Mouse (Mus musculus) liver, adult 2 months (tissue): ENCODE measurements around the gene Agr2.

Source experiments
- CTCF ChIP-seq: fragments of 200-500 bp; IDR thresholded peaks from 2 replicates; pipeline ENCODE4 v1.5.1; 2011; ENCODE audit warnings: low read depth, low read length, control low read depth
- POLR2A ChIP-seq: fragments of 200-500 bp; IDR thresholded peaks from 2 replicates; pipeline ENCODE4 v1.6.1; 2011; ENCODE audit warnings: low read length, control low read depth; ENCODE audit not compliant: insufficient read depth; ENCODE audit errors: extremely low read depth

DNA sequence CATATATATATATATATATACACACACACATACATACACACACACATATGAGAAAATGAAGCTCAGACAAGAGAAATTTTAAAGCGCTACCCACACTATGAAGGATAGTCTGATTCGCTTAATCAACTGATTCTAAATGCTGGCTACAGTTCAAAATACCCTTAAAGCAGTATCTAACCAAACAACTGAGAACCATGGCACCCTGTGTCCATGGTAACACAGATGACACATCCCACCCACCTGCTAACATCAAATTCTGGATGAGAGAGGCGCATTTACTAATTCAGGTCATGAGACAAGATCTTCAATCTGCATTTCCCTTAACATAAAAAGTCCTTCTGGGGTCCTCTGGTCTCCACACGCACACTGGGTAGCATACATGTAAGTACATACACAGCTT is 33.4 kb downstream of the Agr2 start:
- TF ChIP-seq POLR2A (no peak), CTCF (no peak)
